In the genomic region with DNA sequence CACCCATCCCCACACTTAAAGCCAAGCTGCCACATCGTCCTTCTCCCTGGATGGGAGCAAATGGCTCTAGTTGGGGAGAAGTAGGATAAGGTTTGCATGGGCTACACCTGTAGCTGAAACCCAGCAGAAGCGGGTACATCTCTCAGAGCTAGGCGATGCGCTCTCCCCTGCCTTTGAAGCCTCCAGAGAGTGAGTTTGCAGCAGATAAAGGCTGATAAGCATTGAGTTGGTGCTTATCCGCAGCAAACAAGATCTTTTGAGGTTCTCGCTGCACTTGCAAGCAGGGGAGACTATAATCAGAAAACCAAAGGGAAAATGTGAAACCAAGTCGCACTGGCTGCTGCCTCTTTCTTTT, we compare ENCODE assay signal across 9 mouse cellular contexts. TPM values are rescaled to one million over a fixed set of nuclear protein-coding genes. Genes with fewer than 3 reads are reported as not detected.
DNase-seq lines count a peak whose midpoint lies in the region; ATAC-seq and TF ChIP-seq lines count a peak whose summit lies in the region.
"Had no signal": no experiment of that assay in that cellular context is flagged by ENCODE, and none has a peak within 500 bp of the region (broad histone marks: within the 10 kb centered on the region; RNA-seq: fewer than 3 reads in every experiment).

No protein-coding gene starts in this region.

- no peak for TF ChIP-seq EP300 in liver, postnatal 0 days (IDR thresholded peaks at IDR 0.05; ENCODE audit: low read depth)

- TF ChIP-seq CTCF in liver, postnatal 0 days (IDR thresholded peaks at IDR 0.05; ENCODE audit: low read depth): no peak

- ATAC-seq in liver, postnatal 0 days: no peak
- ATAC-seq in limb, embryonic 13.5 days (ENCODE audit: low FRiP score, low read depth): 0 out of 2 replicates have a peak, but pooled peaks have one; percentile 25

- H3K4me3 ChIP-seq in liver, postnatal 0 days (ENCODE audit: low read depth, low read length): no peak overlapping the region
- H3K4me3 ChIP-seq in brown adipose tissue, adult 24 weeks (ENCODE audit: insufficient read depth, low read depth, low read length): no peak overlapping the region
- no peak overlapping the region for H3K4me3 ChIP-seq in limb, embryonic 13.5 days

- DNase-seq in liver: peak; percentile 19
- no peak for DNase-seq in liver, postnatal 0 days
- peak; percentile 67 to 68 for DNase-seq in thymus, postnatal 10 days (ENCODE audit: low spot score in 2 of 2)
- no peak for DNase-seq in cerebellum, postnatal 25 days
- DNase-seq in adrenal gland, adult 2 months: no peak
- DNase-seq: left cerebral cortex, postnatal 4 days; right cerebral cortex, postnatal 25 days had no signal

- no peak overlapping the region for H3K4me2 ChIP-seq in liver, postnatal 0 days (ENCODE audit: low read depth, low read length)
- peak overlapping the region; percentile 51 for H3K4me2 ChIP-seq in limb, embryonic 13.5 days (replicated peaks)

- no peak overlapping the region for H3K27ac ChIP-seq in liver, postnatal 0 days (ENCODE audit: low read depth)
- H3K27ac ChIP-seq in brown adipose tissue, adult 24 weeks (replicated peaks; ENCODE audit: low read depth, low read length): peak overlapping the region; percentile 46; the same call in 1 of the 2 replicates
- H3K27ac ChIP-seq in limb, embryonic 13.5 days: peak overlapping the region; percentile 81

- H3K27me3 ChIP-seq in liver, postnatal 0 days (ENCODE audit: insufficient read depth, low read length): no peaks in the 10 kb centered on the region
- H3K27me3 ChIP-seq in limb, embryonic 13.5 days: no peaks in the 10 kb centered on the region

- H3K4me1 ChIP-seq in liver, postnatal 0 days (ENCODE audit: insufficient read depth): peaks cover 11% of the 10 kb centered on the region
- peaks cover 51% of the 10 kb centered on the region for H3K4me1 ChIP-seq in brown adipose tissue, adult 24 weeks (ENCODE audit: control insufficient read depth, insufficient read depth, insufficient read length, low read length)
- H3K4me1 ChIP-seq in limb, embryonic 13.5 days: peaks cover 72% of the 10 kb centered on the region

- no peak overlapping the region for H3K9ac ChIP-seq in liver, postnatal 0 days (replicated peaks)
- no peak overlapping the region for H3K9ac ChIP-seq in limb, embryonic 13.5 days

- WGBS in liver, postnatal 0 days (ENCODE audit: insufficient replicate concordance): 35% methylated on average over 7 of the region's 7 CpGs
- 20% methylated on average over 7 of the region's 7 CpGs for WGBS in limb, embryonic 13.5 days

- H3K36me3 ChIP-seq in liver, postnatal 0 days (replicated peaks; ENCODE audit: insufficient read depth, low read length): no peaks in the 10 kb centered on the region
- no peaks in the 10 kb centered on the region for H3K36me3 ChIP-seq in limb, embryonic 13.5 days

- no peaks in the 10 kb centered on the region for H3K9me3 ChIP-seq in liver, postnatal 0 days (ENCODE audit: low read length)
- H3K9me3 ChIP-seq in limb, embryonic 13.5 days: no peaks in the 10 kb centered on the region

RNA-seq across cellular contexts. Expression of gene Fli1, which starts 47.0 kb away (rescaled TPM):
- 9.4 and 11.5 TPM in 2 replicates for polyA plus RNA-seq in liver, postnatal 0 days (2015; fragmentation: Nextera tagmentation; extraction: Ambion mirVana)
- 11.7 and 19.1 TPM in 2 replicates for polyA plus RNA-seq in brown adipose tissue, adult 24 weeks (2012; ENCODE audit: insufficient read depth, insufficient read length, missing spikeins)
- polyA plus RNA-seq in limb, embryonic 13.5 days (2015; fragmentation: Nextera tagmentation; extraction: Ambion mirVana): 34.3 and 37.9 TPM in 2 replicates
- total RNA-seq in adrenal gland, adult 2 months (2021): 10 to 100 TPM; 10.5 to 20.0 TPM
- 3.0 and 4.0 TPM in 2 replicates for polyA plus RNA-seq in adrenal gland, adult 2 months (2012; rRNA removed)

Comparison
In these comparisons a context has a peak if more than half of its experiments do, and no peak if none do; other contexts are left out.
1. DNase-seq: peak in liver (single experiment) and thymus, postnatal 10 days (2 of 2); none in liver, postnatal 0 days (single experiment), cerebellum, postnatal 25 days (0 of 2) and adrenal gland, adult 2 months (single experiment).